Mouse (Mus musculus) heart, adult 11 months (tissue): Measurements from ENCODE around the gene Atg16l2.

Experiments
- DNase-seq: peaks from one replicate; pipeline ENCODE4 v3.0.0; 2022

Gene Atg16l2

DNA sequence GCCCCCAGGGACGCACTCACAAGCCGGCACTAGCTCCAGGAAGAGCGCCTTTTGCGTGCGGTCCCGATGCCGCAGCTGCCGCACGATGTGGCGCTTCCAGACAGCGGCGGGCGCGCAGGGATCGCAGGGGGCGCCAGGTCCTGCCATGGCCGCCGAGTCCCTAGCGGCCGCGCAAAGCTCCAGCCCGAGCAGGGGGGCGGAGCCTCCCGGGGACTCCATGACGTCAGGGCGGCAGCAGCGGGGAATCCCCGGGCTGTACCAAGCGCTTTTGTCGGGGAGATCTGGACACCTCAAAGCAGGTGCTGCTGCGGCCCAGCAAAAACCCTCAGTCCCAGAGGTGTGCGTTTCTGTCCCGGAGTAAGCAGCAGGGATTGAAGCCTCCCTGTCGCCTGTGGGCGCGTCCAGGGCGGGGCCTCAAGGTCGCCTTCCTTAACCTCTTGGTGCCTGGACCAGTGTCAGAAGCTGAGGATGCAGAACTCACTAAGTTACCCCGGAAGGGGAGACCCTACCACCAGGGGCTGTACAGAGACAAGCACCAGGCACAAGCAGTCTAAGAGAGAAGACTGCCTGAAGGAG, at the start of gene Atg16l2:
Gene Atg16l2, minus strand, starts transcription at position 371 of the 576 bp plus-strand sequence.
- DNase-seq, result peak; percentile 99

DNA sequence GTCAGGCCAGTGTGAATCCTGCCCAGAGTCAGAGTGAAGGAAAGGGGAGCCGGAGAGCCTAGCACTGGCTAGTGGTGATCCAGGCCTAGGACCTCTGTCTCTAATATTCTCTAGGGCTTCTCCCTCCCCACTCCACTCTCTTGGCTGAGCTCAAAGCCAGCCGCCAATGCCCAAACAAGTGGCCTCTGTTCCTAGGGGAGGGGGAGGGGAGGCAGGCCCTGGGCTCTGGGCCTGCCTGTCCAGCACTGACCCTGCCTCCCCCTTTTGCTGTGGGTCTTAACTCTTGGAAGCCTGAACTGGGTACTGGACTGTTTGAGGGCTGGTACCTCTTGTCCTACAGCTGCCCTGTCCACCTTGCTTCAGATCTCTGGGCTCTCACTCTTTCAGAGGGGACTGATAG, 47.8 kb upstream of the Atg16l2 start:
- no peak for DNase-seq

DNA sequence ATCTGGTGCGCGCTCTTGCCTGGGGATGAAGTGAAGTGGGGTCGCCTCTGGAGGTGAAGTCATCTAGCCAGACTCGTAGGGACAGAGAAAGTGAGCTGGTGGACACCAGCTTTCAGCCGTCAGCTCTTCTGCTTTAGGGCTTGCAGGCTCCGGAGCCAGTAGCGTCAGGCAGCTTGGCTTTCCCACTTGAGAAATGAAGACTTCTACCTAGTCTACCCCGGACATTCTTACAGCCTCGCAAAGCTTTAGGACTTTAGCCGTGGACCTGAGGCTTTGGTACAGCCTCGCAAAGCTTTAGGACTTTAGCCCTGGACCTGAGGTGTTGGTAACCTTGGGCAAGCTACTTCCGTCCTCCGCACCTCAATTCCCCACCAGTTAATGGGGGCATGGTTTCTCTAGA, 46.3 kb upstream of the Atg16l2 start:
- no peak for DNase-seq

DNA sequence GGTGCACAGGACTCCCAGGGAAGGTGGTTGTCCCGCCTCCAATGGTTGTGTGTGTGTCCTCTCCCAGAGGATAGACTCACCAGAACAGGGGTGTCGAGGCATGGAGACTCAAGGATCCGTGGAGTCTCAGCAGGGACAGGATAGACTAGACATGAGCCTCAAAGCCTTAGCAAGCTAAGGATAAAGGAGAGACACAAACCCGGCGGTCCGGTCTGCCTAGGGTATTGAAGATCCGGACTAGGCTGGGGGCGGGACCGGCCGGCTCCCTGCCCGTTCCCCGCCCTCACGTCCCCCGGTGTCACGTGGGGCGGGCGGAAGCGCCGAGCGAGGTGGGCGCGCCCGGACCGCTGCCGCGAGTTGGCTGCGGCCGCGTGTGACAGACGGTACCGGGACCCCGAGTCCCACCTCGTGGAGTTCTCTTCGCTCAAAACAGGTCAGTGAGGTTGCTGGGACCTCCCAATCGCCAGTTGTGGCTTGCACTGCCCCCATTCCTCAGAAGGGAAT, 45.8 kb upstream of the Atg16l2 start, which contains the start of gene Arap1:
Gene Arap1, plus strand, starts transcription at position 301 of the 504 bp plus-strand sequence.
- DNase-seq, result peak; percentile 97

DNA sequence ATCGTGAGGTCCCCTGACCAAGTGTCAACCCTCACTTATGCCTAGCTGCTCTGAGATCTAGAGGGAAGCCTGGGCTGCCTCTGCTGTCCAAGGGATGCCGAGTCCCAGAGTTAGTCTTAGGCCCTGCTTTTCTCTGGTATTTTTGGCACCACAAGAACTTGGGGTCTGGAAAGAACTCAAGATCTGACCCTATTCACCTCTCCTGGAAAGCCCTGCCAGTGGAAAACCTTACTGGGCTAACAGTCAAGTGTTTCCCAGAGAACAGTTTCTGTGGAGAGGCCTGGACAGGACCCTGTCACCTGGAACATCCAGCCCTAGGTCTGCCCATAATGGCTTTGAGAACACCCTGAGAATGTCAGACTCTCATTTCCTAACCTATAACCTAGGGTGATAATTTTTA, 44.9 kb upstream of the Atg16l2 start:
- no peak for DNase-seq

DNA sequence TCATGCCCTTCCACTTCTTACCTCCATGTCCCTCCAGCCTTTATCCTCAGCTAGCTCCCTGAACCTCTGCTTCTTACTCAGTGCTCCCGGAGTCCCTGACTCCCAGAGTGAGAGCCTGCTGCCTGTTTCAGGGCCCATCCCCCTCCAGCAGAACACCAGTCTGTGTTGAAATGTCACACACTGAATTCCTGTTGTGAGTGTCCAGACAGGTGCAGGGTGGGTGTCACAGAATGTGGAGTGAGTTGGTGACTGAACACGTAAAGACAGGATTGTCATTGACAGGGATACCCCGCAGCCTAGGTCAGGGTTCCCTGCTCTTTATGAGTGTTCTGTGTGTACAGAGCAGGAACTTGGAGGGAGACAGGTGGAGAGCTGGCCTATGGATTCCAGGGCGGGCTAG, 42.8 kb upstream of the Atg16l2 start:
- DNase-seq, result no peak

DNA sequence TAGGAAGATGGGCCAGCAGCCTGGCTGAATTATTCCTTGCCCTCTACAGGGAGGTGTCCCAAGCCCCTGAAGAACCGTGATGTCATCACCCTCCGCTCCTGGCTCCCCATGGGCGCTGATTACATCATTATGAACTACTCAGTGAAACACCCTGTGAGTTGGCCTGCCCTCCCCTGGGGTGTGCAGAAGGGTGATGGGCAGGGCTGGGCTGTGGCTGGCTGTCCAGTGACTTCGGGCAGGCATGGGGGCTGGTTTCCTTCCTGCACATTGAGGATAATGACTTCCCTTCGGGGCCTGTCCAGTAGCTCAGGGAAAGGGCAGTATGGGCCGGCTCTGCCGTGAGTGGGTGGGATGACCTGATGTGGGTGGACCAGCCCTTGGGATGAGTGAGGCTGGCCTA, 41.1 kb upstream of the Atg16l2 start:
- no peak for DNase-seq

DNA sequence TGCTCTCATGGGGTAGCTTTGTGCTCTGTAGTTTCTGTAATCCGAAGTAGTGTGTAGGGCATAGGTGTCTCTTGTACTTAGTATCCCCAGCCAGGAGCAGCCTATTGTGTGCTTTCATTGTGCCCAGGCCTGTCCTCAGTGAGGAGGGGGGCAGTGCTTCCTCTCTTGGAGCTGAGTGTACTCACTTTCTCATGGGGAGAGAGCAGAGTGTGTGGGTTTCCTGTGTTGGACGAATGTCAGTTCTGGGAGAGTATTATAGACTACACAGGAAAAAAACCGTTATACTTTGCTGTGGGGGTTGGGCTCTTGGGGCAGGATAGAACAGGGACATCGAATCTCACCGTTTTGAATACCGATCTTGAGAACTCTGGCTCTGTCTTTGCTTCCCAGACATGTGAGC, 39.4 kb upstream of the Atg16l2 start:
- DNase-seq, result no peak

DNA sequence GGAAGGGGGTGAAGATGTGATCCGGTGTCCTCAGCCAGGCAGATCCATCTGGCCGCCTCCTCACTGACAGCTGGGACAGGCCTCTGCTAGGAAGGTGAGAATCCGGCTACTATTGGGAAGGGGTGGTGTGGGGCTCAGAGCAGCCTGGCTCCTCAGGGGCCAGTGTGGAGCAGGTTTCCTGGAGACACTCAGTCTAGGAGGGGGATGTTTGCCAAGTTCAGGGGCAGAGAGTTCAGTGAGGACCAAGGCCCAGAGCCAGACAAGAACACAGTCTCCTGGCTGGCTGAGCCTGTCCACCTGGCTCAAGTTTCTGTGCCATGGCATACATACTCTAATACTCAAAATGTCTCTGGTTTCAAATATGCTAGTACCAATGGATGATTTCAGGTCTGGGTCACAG, 35.4 kb upstream of the Atg16l2 start:
- no peak for DNase-seq

DNA sequence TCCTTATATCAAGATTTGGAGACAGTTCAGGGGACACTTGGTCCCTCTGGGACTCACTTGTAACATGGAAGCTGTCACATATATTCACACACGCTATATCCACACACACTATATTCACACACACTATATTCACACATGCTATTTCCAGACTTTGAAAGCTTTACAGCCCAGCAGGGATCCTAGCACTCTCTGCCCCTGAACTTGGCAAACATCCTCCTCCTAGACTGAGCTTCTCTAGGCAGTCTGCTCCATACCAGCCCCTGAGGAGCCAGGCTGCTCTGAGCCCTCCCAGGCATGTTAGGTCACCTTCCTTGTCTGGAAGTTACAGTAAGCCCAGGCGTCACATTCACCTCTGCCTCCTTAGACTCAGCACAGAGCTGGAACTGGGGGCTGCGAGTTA, 34.6 kb upstream of the Atg16l2 start:
- no peak for DNase-seq

DNA sequence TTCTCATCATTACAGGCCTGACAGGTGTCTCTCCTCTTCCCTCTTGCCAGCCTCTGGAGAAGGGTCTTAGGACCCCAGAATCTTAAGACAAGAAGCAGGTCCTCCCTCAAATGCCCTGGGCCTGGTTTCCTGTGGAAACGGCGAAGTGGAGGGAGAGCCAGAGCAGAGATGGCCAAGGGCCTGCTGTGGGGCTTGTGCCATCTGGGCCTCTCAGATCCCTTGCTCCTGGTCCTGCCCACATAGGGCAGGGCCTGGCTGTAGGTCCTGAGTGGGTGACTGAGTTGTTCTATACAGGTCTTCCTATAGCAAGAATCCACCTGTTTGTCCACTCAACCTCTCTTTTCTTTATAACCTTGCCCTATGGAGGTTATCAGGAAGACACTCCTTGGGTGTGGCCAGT, 33.2 kb upstream of the Atg16l2 start:
- no peak for DNase-seq

DNA sequence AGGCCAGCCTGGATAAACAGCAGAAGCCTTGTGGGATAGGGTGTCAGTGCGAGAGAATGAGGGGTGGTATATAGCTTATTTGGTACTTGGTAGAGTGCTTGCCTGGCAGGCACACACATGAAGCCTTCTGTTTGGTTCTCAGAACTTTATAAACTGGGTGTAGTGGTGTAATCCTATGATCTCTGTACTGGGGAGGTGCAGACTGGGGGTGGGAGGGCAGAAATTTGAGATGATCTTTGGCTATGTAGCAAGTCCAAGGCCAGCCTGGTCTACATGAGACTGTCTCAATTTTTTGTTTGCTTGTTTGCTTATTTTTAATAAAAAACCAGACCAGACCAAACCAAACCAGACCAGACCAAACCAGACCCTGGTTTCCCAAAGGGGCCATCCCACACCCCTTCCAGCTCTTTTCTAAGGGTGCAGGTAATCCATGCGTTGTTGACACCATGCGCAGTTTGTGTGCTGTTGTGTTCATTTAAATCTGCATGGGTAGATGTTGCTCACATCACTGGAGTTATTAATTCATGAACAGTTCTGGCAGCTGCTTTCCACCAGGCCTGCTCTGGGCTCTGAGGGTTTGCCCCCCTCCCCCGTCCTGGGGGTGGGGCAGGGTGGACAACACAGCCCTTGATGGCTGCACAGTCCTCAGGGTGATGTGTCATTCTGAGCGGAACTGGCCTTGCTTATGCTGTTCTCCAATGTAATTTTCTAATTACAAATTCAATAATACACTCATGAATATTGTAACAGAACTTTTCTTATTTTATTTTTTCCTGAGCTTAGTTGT, 30.2 kb upstream of the Atg16l2 start:
- DNase-seq, result no peak

DNA sequence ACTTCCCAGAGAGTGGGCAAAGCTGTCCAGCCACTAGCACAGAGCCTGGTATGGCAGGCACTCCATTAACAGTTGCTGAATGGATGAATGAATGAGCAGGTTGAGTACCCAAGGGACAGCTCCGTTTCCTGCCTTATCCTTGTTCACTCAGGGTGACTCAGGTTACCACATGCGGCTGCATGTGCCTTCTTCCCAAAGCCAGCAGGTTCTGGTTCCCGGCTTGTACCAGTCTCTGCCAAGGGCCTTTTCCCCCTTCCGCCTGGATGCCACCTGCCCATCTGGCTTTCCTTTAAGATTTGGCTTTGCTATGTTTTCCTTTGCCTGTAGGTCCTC, 28.8 kb upstream of the Atg16l2 start:
- no peak for DNase-seq

DNA sequence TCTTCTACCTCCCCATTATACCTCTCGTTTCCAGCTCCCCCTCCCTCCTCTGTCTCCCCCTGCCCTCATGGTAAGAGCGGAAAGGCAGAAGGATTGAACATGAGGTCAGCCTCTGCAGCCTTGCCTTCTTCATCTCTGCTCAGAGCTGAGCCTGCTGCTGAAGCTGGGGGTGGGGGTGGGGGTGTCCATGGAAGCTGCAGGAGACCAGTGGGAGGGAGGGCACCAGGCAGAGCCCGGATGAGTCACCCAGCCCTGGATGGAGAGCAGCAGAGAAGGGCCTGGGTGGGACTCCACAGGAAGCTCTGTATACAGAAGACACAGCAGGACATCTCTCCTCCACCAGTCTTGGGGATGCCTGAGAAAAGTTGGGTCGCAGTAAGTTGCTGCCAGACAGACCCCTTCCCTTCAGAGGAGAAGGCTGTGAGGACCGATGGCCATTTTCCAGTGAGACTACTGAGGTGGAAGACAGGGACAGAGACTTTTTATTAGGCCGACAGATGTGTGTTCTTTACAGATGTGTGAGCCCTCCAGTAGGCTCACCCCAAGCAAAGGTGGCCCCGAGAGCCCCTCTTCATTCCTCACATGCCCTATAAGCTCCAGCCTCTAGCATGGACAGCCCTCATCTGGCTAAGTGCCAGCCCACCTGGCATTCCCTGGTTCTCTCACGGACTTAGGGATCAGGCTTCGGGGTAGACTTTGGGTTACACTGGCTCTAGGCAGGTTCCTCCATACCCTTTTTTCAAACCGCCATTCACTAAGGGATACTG, 28.2 kb upstream of the Atg16l2 start:
- no peak for DNase-seq

DNA sequence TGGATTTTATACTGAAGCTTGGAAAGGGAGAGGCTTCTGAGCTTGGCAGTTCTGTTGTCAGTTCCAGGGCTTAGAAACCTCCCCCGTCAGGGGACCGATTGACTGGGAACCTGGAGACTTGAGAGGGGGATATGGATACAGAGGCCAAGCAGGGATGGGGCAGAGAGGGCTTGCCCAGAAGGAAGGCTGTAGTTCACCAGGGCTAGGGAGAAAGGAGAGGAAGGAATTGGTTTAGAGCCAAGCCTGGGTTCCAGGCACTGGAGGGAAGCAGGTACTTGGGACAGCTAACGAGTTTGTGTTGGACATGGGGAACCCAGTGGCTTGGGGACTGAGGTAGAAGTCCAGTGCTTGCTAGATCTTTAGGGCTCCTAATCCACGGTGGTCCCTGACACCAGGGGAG, 27.6 kb upstream of the Atg16l2 start:
- DNase-seq, result no peak

DNA sequence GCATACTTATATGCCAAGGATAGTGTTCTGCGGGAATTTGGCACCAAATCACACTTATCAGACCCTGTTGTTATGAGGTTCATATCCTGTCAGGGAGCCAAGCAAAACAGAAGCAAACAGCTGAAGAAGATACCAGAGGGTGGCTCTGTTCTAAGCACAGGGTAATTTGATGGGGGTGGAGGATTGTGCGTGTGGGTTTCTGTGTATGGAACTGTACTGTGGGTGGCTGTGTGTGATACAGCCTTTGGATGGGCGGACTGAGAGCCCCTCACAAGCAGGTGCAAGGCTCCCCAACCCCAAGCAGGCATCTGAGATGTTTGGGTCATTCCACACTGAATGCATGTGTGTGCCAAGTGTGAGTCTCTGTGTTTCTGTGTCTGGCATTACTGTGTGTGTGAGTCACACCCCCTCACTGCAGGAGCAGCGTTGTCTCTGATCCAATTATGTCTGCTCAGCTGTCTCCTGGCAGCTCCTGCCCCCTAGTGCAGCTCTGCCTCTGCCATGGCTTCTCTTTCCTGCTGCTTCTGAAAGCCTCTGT, 26.6 kb upstream of the Atg16l2 start:
- no peak for DNase-seq

DNA sequence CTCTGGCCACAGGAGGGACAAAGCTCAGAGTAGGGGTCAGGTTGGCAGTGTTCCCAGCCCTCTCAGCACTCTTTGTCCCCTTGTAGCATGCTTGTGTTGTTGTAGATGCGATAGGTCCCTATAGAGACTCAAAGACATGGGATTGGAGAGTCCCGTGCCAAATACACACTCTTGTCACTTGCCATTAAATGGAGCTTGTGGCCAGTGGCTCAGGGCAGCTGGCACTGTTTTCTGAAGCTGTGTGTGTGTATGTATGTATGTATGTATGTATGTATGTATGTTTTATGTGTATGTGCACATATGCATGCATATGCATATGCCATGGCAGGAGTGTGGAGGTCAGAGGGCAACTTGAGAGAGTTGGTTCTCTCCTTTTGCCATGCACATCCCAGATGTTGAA, 25.7 kb upstream of the Atg16l2 start:
- DNase-seq, result no peak

DNA sequence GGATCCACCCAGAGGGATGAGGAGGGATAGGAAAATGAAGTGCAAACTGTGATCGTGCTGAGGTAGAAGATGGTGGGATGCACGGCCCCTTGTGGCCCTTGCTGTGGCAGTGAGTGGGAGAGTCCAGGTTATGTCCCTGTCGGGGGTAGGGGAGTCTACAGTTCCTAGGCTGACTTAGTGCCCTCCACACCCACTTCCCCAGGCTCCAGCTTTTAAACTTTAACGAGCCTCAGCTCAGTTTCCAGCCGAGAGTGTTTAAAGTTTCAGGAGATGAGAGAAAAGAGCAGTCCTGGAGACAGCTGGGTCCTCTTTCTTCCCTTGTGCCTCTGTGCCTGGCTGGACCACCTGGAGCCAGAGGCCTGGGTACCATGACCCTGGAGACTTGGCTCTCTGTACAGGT, 25.2 kb upstream of the Atg16l2 start:
- no peak for DNase-seq

DNA sequence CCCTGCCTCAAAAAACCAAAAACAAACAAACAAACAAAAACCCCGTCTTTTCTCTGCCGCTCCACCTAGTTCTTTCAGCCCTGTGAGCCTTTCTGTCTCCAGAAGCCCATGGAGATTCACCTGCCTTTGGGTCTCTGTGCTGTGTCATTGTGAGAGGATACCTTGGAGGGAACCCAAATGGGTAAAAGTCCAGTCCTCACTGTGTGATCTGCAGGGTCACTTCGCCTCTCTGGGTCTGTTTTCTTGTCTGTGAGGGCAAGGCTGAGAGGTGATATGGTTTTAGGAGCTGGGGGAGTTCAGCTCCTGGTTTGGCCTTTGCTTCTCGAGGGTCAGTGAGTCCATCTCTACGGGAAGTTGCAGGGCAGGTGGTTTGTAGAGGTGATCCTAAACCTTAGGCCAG, 24.0 kb upstream of the Atg16l2 start:
- DNase-seq, result no peak

DNA sequence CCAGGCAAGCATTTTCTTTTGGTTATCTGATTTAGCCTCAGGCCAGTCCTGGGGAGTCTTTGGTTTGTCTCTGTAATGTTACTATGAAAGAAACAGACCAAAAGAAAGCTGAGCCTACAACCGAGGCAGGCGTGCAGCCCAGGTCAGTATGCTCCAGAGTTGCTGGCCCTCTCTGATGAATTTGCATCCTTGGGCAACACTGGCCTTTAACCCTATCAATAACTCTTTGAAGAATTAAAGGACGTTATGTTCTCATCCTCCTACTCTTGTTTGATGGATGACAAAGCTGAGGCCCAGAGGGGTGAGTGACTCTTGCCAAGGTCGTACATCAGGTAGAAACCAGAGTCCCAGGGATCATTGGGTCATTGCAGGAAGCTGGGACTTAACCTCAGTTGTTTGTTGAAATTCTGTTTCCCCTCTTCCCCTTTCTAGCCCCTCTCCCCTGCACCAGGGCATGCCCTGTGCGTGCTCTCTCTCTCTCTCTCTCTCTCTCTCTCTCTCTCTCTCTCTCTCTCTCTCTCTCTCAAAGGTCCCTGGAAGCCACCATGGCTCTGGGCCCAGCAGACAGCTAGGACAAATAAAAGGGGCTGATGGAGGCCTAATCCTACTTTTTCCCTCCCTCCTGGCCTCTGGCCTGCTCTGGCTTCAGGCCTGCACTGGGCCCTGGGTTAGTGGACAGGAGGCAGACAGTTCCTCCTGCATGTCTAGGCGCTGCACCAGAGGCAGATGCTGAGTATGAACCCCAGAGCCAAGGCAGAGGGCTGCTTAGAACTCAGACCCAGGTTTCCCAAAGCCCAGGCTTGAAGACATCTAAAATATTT, 22.3 kb upstream of the Atg16l2 start:
- DNase-seq, result peak; percentile 92

DNA sequence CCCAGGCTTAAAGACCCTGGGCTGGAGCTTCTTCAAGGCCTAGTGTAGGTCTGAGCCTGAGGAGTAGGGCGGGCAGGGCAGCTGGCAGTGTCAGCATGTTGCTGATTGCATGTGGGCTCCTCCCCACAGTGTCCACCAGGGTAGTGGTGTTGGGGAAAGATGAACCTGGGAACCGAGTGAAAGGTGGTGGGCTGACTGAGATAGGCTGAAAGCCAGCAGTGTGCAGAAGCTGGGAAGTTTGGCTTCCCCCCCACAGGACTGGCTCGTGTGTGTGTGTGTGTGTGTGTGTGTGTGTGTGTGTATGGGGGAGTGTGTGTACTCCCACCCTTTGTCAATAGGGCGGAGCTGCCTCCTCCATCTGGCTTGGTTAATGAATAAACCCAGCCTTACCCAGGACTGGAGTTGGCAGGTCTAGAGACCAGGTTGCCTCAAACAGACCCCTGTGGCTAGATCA, 21.1 kb upstream of the Atg16l2 start:
- DNase-seq, result no peak

DNA sequence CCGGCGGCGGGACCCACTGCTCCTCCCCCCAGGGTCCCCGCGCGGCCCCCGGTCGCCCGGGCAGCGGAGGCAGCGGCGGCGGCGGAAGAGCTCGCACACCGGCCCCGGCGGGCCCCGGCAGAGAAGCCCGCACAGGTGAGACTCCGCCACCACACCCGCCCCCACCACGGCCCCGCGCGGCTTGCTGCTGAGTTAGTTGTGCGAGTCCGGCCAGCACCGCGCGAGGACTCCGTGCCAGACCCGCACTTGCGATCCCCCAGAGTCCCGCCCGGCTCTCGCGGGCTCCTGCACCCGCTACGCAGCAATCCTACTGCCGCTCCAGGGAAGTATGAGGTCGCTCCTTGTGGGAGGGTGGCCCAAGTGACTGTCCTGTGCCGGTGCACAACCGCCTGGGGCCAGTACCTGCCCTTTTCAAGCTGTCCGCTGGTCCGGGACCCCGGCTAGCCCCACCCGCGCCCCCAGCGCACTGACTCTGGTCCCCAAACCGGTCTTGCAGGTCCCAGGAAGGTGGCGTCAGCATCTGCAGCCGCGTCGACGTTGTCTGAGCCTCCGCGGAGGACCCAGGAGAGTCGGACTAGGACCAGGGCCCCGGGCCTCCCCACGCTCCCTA, 19.3 kb upstream of the Atg16l2 start:
- peak; percentile 94 for DNase-seq
